Mouse (Mus musculus): ENCODE results near the gene Zbtb7b.

DNA sequence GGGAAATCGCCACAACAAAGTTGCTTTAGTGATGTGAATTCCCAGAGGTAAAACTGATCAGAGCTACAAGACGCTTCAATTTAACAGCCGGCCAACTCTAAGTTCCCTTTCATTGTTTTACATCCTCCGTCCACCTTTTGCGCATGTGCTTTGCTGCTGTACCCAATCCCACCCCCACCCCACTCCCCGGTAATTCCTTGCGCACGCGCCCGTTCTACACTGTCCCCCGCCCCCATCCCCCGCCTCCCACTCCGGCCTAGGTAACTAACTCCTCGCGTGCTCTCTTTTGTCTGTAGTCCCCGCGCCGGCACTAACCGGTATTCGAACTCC, 23.2 kb upstream of the Zbtb7b start:
- TF ChIP-seq CTCF (conservative IDR thresholded peaks at IDR 0.05; ENCODE audit: insufficient read depth, insufficient read length, low read depth, low read length), result no peak
- TF ChIP-seq POLR2A (IDR thresholded peaks at IDR 0.05; ENCODE audit: low read depth, low read length), result no peak
